In the genomic region with DNA sequence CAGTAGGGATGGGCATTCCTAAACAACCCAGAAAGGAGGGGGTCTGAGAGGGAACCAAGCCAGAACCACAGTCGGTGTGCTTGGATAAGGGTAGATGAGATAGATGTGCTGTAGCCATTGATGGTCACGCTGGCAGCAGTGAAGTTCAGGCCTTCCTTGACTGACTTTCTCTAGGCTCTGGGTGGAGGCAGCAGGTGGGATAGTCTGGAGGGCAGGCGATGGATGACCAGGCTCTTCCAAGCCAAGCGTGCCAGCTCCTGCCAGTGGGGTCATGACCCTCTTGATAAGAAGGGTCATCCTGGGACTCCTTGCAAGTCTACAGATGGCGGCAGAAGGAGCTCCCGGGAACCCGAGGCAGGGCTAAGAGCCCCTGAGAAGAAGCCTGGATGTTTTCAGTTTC, we compare ENCODE assay signal across 20 mouse cellular contexts.
DNase-seq lines count a peak whose midpoint lies in the region; ATAC-seq and TF ChIP-seq lines count a peak whose summit lies in the region.
"Had no signal": no experiment of that assay in that cellular context is flagged by ENCODE, and none has a peak within 500 bp of the region (broad histone marks: within the 10 kb centered on the region; RNA-seq: fewer than 3 reads in every experiment).

No protein-coding gene starts in this region.

- H3K79me2 ChIP-seq in heart, adult 2 months (replicated peaks; ENCODE audit: control insufficient read depth, insufficient read depth, low read length) = no peaks in the 10 kb centered on the region; the same call in none of the 2 replicates

- 26% methylated on average over 7 of the region's 7 CpGs for WGBS in heart, embryonic 12.5 days
- whole genome bisulfite sequencing in heart, adult 2 months = 49% methylated on average over 7 of the region's 7 CpGs
- WGBS in hindbrain, embryonic 11.5 days = 55% methylated on average over 7 of the region's 7 CpGs
- 52% methylated on average over 7 of the region's 7 CpGs for WGBS in hindbrain, postnatal 0 days
- WGBS in limb, embryonic 13.5 days = 42% methylated on average over 7 of the region's 7 CpGs

- peaks cover 100% of the 10 kb centered on the region for H3K4me1 ChIP-seq in heart, embryonic 12.5 days (replicated peaks)
- H3K4me1 ChIP-seq in heart, adult 2 months (ENCODE audit: control insufficient read depth, insufficient read depth, low read length) = peaks cover 18% of the 10 kb centered on the region
- peaks cover 2% of the 10 kb centered on the region; the same call in 1 of the 2 replicates for H3K4me1 ChIP-seq in hindbrain, embryonic 11.5 days (replicated peaks; ENCODE audit: control insufficient read depth, insufficient read depth, low read length)
- peaks cover 10% of the 10 kb centered on the region; the same call in 1 of the 2 replicates for H3K4me1 ChIP-seq in hindbrain, postnatal 0 days (ENCODE audit: insufficient read depth, low read length)
- peaks cover 25% of the 10 kb centered on the region for H3K4me1 ChIP-seq in ES-Bruce4 (ENCODE audit: control insufficient read depth, insufficient read depth, low read length)
- peaks cover 75% of the 10 kb centered on the region for H3K4me1 ChIP-seq in limb, embryonic 13.5 days
- H3K4me1 ChIP-seq: megakaryocyte, embryonic 14.5 days had no signal

- H3K27ac ChIP-seq in heart, embryonic 12.5 days (ENCODE audit: poor library complexity, severe bottlenecking) = peak overlapping the region; percentile 89
- H3K27ac ChIP-seq in heart, adult 2 months = no peak overlapping the region; the same call in 1 of the 2 replicates
- no peak overlapping the region for H3K27ac ChIP-seq in hindbrain, embryonic 11.5 days (ENCODE audit: low read depth, low read length)
- H3K27ac ChIP-seq in hindbrain, postnatal 0 days = no peak overlapping the region
- H3K27ac ChIP-seq in ES-Bruce4 (ENCODE audit: insufficient read depth, low read length) = peak overlapping the region; percentile 97
- peak overlapping the region; percentile 15; the same call in 1 of the 2 replicates for H3K27ac ChIP-seq in limb, embryonic 13.5 days
- H3K27ac ChIP-seq: hindbrain, embryonic 14.5 days; intestine, embryonic 15.5 days; limb, embryonic 12.5 days; liver, embryonic 14.5 days; midbrain, embryonic 15.5 days had no signal

- no peak for TF ChIP-seq EP300 in heart, adult 2 months (IDR thresholded peaks at IDR 0.05; ENCODE audit: insufficient read depth, low read depth, low read length)
- no peak for TF ChIP-seq EP300 in ES-Bruce4 (IDR thresholded peaks at IDR 0.05; ENCODE audit: insufficient read depth, low read depth, low read length)

- no peak overlapping the region for H3K4me3 ChIP-seq in heart, embryonic 12.5 days
- no peak overlapping the region for H3K4me3 ChIP-seq in heart, adult 2 months
- no peak overlapping the region for H3K4me3 ChIP-seq in hindbrain, embryonic 11.5 days (ENCODE audit: low read depth, low read length)
- H3K4me3 ChIP-seq in hindbrain, postnatal 0 days (ENCODE audit: low read length) = no peak overlapping the region
- H3K4me3 ChIP-seq in ES-Bruce4 (ENCODE audit: low read depth, low read length) = peak overlapping the region; percentile 1; the same call in 1 of the 2 replicates
- no peak overlapping the region for H3K4me3 ChIP-seq in limb, embryonic 13.5 days
- H3K4me3 ChIP-seq: intestine, embryonic 15.5 days; kidney, embryonic 15.5 days; limb, embryonic 12.5 days; megakaryocyte, embryonic 14.5 days; midbrain, embryonic 15.5 days; stomach, embryonic 15.5 days had no signal

- intact Hi-C loops in heart, adult 2 months (cut with DNase I) = loop anchor here (5.0 kb wide), 1 partner anchor 135 kb away; no protein-coding TSS in a partner anchor

- TF ChIP-seq POLR2A in heart, adult 2 months (IDR thresholded peaks at IDR 0.05; ENCODE audit: insufficient read depth, low read depth, low read length) = no peak
- TF ChIP-seq POLR2A in ES-Bruce4 (IDR thresholded peaks at IDR 0.05; ENCODE audit: insufficient read depth, low read length) = no peak

- no peaks in the 10 kb centered on the region for H3K9me3 ChIP-seq in heart, embryonic 12.5 days (replicated peaks)
- H3K9me3 ChIP-seq in hindbrain, embryonic 11.5 days (ENCODE audit: control insufficient read depth, low read length) = no peaks in the 10 kb centered on the region
- no peaks in the 10 kb centered on the region for H3K9me3 ChIP-seq in hindbrain, postnatal 0 days (ENCODE audit: low read length)
- H3K9me3 ChIP-seq in ES-Bruce4 (replicated peaks; ENCODE audit: control insufficient read depth, insufficient read depth, low read length, poor library complexity, severe bottlenecking) = no peaks in the 10 kb centered on the region
- H3K9me3 ChIP-seq in limb, embryonic 13.5 days = no peaks in the 10 kb centered on the region
- H3K9me3 ChIP-seq: intestine, embryonic 15.5 days; kidney, embryonic 15.5 days; limb, embryonic 12.5 days; megakaryocyte, embryonic 14.5 days; midbrain, embryonic 15.5 days; stomach, embryonic 15.5 days had no signal

- no peaks in the 10 kb centered on the region for H3K27me3 ChIP-seq in heart, embryonic 12.5 days (replicated peaks)
- no peaks in the 10 kb centered on the region for H3K27me3 ChIP-seq in heart, adult 2 months (ENCODE audit: control insufficient read depth, insufficient read depth, low read length)
- peaks cover 13% of the 10 kb centered on the region for H3K27me3 ChIP-seq in hindbrain, embryonic 11.5 days (ENCODE audit: control insufficient read depth, insufficient read depth, low read length)
- peaks cover 5% of the 10 kb centered on the region; the same call in 1 of the 2 replicates for H3K27me3 ChIP-seq in hindbrain, postnatal 0 days (ENCODE audit: insufficient read depth, low read length)
- H3K27me3 ChIP-seq in ES-Bruce4 (ENCODE audit: control insufficient read depth, insufficient read depth, low read length, poor library complexity, severe bottlenecking) = no peaks in the 10 kb centered on the region
- peaks cover 35% of the 10 kb centered on the region for H3K27me3 ChIP-seq in limb, embryonic 13.5 days
- H3K27me3 ChIP-seq: intestine, embryonic 15.5 days; Patski had no signal

- H3K36me3 ChIP-seq in heart, embryonic 12.5 days = no peaks in the 10 kb centered on the region; the same call in 1 of the 2 replicates
- H3K36me3 ChIP-seq in heart, adult 2 months (ENCODE audit: control insufficient read depth, insufficient read depth, low read length) = 0 out of 2 replicates have a peak, but pooled peaks cover 2% of the 10 kb centered on the region
- H3K36me3 ChIP-seq in hindbrain, embryonic 11.5 days (ENCODE audit: control insufficient read depth, insufficient read depth, low read length) = no peaks in the 10 kb centered on the region
- H3K36me3 ChIP-seq in hindbrain, postnatal 0 days (ENCODE audit: insufficient read depth, low read length) = no peaks in the 10 kb centered on the region
- no peaks in the 10 kb centered on the region for H3K36me3 ChIP-seq in ES-Bruce4 (ENCODE audit: control insufficient read depth, insufficient read depth, low read length, poor library complexity, severe bottlenecking)
- H3K36me3 ChIP-seq in limb, embryonic 13.5 days = no peaks in the 10 kb centered on the region
- H3K36me3 ChIP-seq: intestine, embryonic 15.5 days; kidney, embryonic 15.5 days; limb, embryonic 12.5 days; midbrain, embryonic 15.5 days; stomach, embryonic 15.5 days had no signal

- no peak for ATAC-seq in heart, embryonic 12.5 days (ENCODE audit: insufficient number of reproducible peaks, low FRiP score)
- no peak for ATAC-seq in hindbrain, embryonic 11.5 days (ENCODE audit: low FRiP score)
- ATAC-seq in hindbrain, postnatal 0 days = no peak
- no peak for ATAC-seq in limb, embryonic 13.5 days (ENCODE audit: low FRiP score, low read depth)
- no peak for ATAC-seq in megakaryocyte progenitor cell, adult 5-6 weeks (replicated peaks; ENCODE audit: poor library complexity)
- ATAC-seq: forebrain, embryonic 16.5 days; intestine, embryonic 15.5 days; midbrain, embryonic 15.5 days; Patski had no signal

- peak overlapping the region; percentile 32; the same call in 1 of the 2 replicates for H3K9ac ChIP-seq in heart, embryonic 12.5 days
- H3K9ac ChIP-seq in heart, adult 2 months (ENCODE audit: low read depth, low read length) = no peak overlapping the region
- no peak overlapping the region for H3K9ac ChIP-seq in hindbrain, embryonic 11.5 days (ENCODE audit: low read depth, low read length)
- no peak overlapping the region for H3K9ac ChIP-seq in hindbrain, postnatal 0 days (replicated peaks; ENCODE audit: low read length)
- 0 out of 2 replicates have a peak overlapping the region, but pooled peaks have one; percentile 5 for H3K9ac ChIP-seq in ES-Bruce4 (ENCODE audit: low read depth, poor library complexity, severe bottlenecking)
- no peak overlapping the region for H3K9ac ChIP-seq in limb, embryonic 13.5 days
- H3K9ac ChIP-seq: hindbrain, embryonic 14.5 days; intestine, embryonic 15.5 days; kidney, embryonic 15.5 days; limb, embryonic 12.5 days; liver, embryonic 14.5 days; midbrain, embryonic 15.5 days; stomach, embryonic 15.5 days had no signal

- peak overlapping the region; percentile 30; the same call in 1 of the 2 replicates for H3K4me2 ChIP-seq in heart, embryonic 12.5 days
- H3K4me2 ChIP-seq in hindbrain, embryonic 11.5 days (replicated peaks; ENCODE audit: low read depth, low read length) = no peak overlapping the region
- H3K4me2 ChIP-seq in hindbrain, postnatal 0 days (ENCODE audit: low read depth, low read length) = no peak overlapping the region
- no peak overlapping the region for H3K4me2 ChIP-seq in limb, embryonic 13.5 days (replicated peaks)
- H3K4me2 ChIP-seq: hindbrain, embryonic 14.5 days; intestine, embryonic 15.5 days; kidney, embryonic 15.5 days; limb, embryonic 12.5 days; midbrain, embryonic 15.5 days; stomach, embryonic 15.5 days had no signal

- DNase-seq in heart, adult 2 months = no peak
- peak; percentile 8 for DNase-seq in hindbrain, embryonic 11.5 days (ENCODE audit: low spot score)
- no peak for DNase-seq in hindbrain, postnatal 0 days (ENCODE audit: low spot score)
- DNase-seq: adrenal gland, adult 8-10 months; cerebellum, adult 8-10 months; retina, postnatal 1 day had no signal

- no peak for TF ChIP-seq CTCF in heart, adult 2 months (IDR thresholded peaks at IDR 0.05)
- no peak for TF ChIP-seq CTCF in hindbrain, postnatal 0 days (IDR thresholded peaks at IDR 0.05; ENCODE audit: low read depth)
- no peak for TF ChIP-seq CTCF in ES-Bruce4 (IDR thresholded peaks at IDR 0.05; ENCODE audit: low read depth, low read length)

Comparison
In these comparisons a context has a peak if more than half of its experiments do, and no peak if none do; other contexts are left out.
1. H3K27ac ChIP-seq: peak in heart, embryonic 12.5 days (single experiment), ES-Bruce4 (single experiment) and limb, embryonic 13.5 days (single experiment); none in heart, adult 2 months (single experiment), hindbrain, embryonic 11.5 days (single experiment) and hindbrain, postnatal 0 days (single experiment).
2. H3K9ac ChIP-seq: peak in heart, embryonic 12.5 days (single experiment) and ES-Bruce4 (single experiment); none in heart, adult 2 months (single experiment), hindbrain, embryonic 11.5 days (single experiment), hindbrain, postnatal 0 days (single experiment) and limb, embryonic 13.5 days (single experiment).